Mouse (Mus musculus) intestine, postnatal 0 days (tissue): Measurements from ENCODE around the gene Lbp. TPM values are rescaled to one million over a fixed set of nuclear protein-coding genes. Genes with fewer than 3 reads are reported as not detected.

Experiments
- ATAC-seq: fragments of 200-750 bp; cut with Nextera tagmentation; 2 replicates; pipeline ENCODE4 v1.8.0; 2017; ENCODE audit warnings: mild to moderate bottlenecking, moderate TSS enrichment, moderate library complexity
- H3K27ac ChIP-seq: fragments of 300-500 bp; sonication (generic); 2 replicates; pipeline ENCODE4 v1.5.1; 2014; ENCODE audit warnings: mild to moderate bottlenecking, low read depth, low read length, moderate library complexity
- H3K27me3 ChIP-seq: fragments of 300-500 bp; sonication (generic); replicated peaks from 2 replicates; pipeline ENCODE4 v1.6.1; 2014; ENCODE audit warnings: low read length, mixed read lengths; ENCODE audit not compliant: control insufficient read depth, insufficient read depth
- H3K36me3 ChIP-seq: fragments of 300-500 bp; sonication (generic); 2 replicates; pipeline ENCODE4 v1.6.1; 2014; ENCODE audit warnings: mild to moderate bottlenecking, moderate library complexity; ENCODE audit not compliant: control insufficient read depth, insufficient read depth
- H3K4me1 ChIP-seq: fragments of 300-500 bp; sonication (generic); replicated peaks from 2 replicates; pipeline ENCODE4 v1.6.1; 2014; ENCODE audit warnings: antibody characterized with exemption, low read length, mixed read lengths; ENCODE audit not compliant: control insufficient read depth, insufficient read depth
- H3K4me2 ChIP-seq: fragments of 300-500 bp; sonication (generic); replicated peaks from 2 replicates; pipeline ENCODE4 v1.6.1; 2014; ENCODE audit warnings: low read depth, mild to moderate bottlenecking, moderate library complexity
- H3K4me3 ChIP-seq: fragments of 300-500 bp; sonication (generic); 2 replicates; pipeline ENCODE4 v1.5.1; 2014; ENCODE audit warnings: low read depth, low read length
- H3K9ac ChIP-seq: fragments of 300-500 bp; sonication (generic); 2 replicates; pipeline ENCODE4 v1.6.1; 2014; ENCODE audit warnings: mild to moderate bottlenecking, low read depth, low read length
- H3K9me3 ChIP-seq: fragments of 300-500 bp; sonication (generic); 2 replicates; pipeline ENCODE4 v1.6.1; 2016; ENCODE audit warnings: mixed run types; ENCODE audit not compliant: control insufficient read depth
- CTCF ChIP-seq: sonication (generic); IDR thresholded peaks from 2 replicates; pipeline ENCODE4 v1.5.1; 2016; ENCODE audit warnings: low read depth, mild to moderate bottlenecking, control low read depth, antibody characterized with exemption, moderate library complexity
- WGBS: fragments of 180-500 bp; shearing (Covaris S2); extraction: QIAGEN DNeasy Blood & Tissue Kit; methylation state at CpG from one replicate; pipeline ENCODE4 v1.1.7; 2014; 5-methylcytosine and 5-hydroxymethylcytosine counted together
- polyA plus RNA-seq: library from polyadenylated mRNA; unstranded; fragments of >200 nt; fragmentation: Nextera tagmentation; extraction: Ambion mirVana; gene quantifications from 2 replicates; pipeline ENCODE4 v1.2.1, GENCODE M21; 2015

Lbp gene
- polyA plus RNA-seq, 1 experiment from 2014 or later, result 4.9 TPM

- no peak overlapping the region for H3K4me3 ChIP-seq
- H3K4me2 ChIP-seq, result no peak overlapping the region
- no peaks in the 10 kb centered on the region for H3K4me1 ChIP-seq
- H3K27me3 ChIP-seq, result no peaks in the 10 kb centered on the region
- no peak overlapping the region for H3K27ac ChIP-seq
- H3K9me3 ChIP-seq, result no peaks in the 10 kb centered on the region
- H3K9ac ChIP-seq, result no peak overlapping the region
- 70% methylated on average over 3 of the region's 3 CpGs for WGBS
- TF ChIP-seq CTCF, result no peak
- H3K36me3 ChIP-seq, result peaks cover 32% of the 10 kb centered on the region
- no peak for ATAC-seq
These were observed 46.7 kb downstream of the Lbp start for GRCm38 (mm10) chr2:158352801-158353520.

DNA sequence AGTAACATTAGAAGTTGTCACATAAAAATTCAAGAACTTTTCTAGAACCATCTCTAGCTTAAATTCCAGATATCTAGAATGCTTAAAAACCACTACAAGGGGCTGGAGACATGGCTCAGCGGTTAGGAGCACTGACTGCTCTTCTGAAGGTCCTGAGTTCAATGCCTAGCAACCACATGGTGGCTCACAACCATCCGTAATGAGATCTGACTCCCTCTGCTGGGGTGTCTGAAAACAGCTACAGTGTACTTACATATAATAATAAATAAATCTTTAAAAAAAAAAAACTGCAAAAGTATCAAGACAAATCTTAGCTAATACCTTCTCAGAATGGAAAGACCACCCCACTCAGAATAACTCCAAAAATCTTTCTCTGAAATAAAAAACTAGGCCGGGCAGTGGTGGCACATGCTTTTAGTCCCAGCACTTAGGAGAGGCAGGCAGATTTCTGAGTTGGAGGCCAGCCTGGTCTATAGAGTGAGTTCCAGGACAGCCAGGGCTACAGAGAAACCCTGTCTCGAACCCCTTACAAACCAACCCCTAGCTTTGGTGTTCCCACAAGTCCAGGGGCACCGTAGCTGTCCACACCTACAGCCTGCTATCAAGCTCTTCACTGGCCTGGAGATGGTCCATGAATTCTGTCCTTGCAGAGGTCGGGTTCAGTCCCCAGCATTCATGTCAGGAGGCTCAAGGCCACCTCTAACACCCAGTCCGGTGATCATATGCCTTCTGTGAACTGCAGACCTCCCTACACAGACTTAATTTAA lies 48.2 kb downstream of the Lbp start:
- Histone ChIP-seq H3K27me3 (no peaks in the 10 kb centered on the region), H3K27ac (no peak overlapping the region), H3K9ac (no peak overlapping the region), H3K4me2 (no peak overlapping the region), H3K4me3 (no peak overlapping the region), H3K4me1 (no peaks in the 10 kb centered on the region), H3K9me3 (no peaks in the 10 kb centered on the region), H3K36me3 (peaks cover 45% of the 10 kb centered on the region)
- no peak for ATAC-seq
- 77% methylated on average over 7 of the region's 7 CpGs for WGBS
- peak; percentile 39 for TF ChIP-seq CTCF

DNA sequence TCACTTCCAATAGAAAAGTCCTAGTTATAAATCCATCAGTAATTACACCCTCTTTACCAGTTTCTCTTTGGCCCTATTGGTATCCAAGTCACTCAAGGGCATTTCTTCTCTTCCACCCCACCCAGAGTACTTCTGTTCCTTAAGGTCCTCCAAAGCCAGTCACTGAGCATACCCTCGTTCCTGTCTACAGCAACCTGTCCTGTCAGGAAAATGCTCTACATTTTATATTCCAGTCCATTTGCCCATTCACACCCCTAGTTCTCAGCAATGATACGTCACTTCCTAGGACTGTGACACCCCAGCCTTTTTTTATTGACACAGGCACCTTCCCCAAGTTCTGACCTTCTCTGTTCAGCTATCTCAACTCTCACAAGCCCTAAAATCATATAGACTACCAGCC lies 48.9 kb downstream of the Lbp start:
- H3K9me3 ChIP-seq, result no peaks in the 10 kb centered on the region
- no peak overlapping the region for H3K4me2 ChIP-seq
- H3K27me3 ChIP-seq, result no peaks in the 10 kb centered on the region
- WGBS, result 77% methylated on average over 2 of the region's 2 CpGs
- no peak overlapping the region for H3K4me3 ChIP-seq
- no peak overlapping the region for H3K27ac ChIP-seq
- no peaks in the 10 kb centered on the region for H3K4me1 ChIP-seq
- no peak for TF ChIP-seq CTCF
- H3K36me3 ChIP-seq, result peaks cover 45% of the 10 kb centered on the region
- no peak overlapping the region for H3K9ac ChIP-seq
- ATAC-seq, result no peak

DNA sequence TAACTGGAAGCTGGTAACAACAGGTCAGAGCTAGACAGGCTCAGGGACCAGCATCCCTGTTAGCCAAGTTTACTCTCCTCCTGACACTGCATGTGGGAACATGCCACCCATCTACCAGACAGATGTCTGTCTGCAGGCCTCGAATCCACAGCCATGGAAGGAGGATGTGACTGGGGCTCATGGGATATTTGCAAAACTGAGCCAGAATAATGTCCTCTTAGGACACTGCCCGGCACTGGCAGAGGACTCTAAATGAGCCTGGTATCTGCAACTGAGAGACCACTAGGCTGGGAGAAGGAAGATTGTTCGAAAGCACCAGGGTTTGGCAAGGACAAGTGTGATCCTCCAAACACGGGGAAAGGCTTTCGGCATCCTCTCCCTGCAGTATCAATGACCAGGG lies 49.8 kb downstream of the Lbp start:
- WGBS, result 85% methylated on average over 5 of the region's 5 CpGs
- Histone ChIP-seq H3K27ac (0 out of 2 replicates have a peak overlapping the region, but pooled peaks have one; percentile 11), H3K4me1 (no peaks in the 10 kb centered on the region), H3K36me3 (peaks cover 45% of the 10 kb centered on the region), H3K9ac (no peak overlapping the region), H3K9me3 (no peaks in the 10 kb centered on the region), H3K4me3 (no peak overlapping the region), H3K4me2 (no peak overlapping the region), H3K27me3 (no peaks in the 10 kb centered on the region)
- no peak for TF ChIP-seq CTCF
- ATAC-seq, result no peak

DNA sequence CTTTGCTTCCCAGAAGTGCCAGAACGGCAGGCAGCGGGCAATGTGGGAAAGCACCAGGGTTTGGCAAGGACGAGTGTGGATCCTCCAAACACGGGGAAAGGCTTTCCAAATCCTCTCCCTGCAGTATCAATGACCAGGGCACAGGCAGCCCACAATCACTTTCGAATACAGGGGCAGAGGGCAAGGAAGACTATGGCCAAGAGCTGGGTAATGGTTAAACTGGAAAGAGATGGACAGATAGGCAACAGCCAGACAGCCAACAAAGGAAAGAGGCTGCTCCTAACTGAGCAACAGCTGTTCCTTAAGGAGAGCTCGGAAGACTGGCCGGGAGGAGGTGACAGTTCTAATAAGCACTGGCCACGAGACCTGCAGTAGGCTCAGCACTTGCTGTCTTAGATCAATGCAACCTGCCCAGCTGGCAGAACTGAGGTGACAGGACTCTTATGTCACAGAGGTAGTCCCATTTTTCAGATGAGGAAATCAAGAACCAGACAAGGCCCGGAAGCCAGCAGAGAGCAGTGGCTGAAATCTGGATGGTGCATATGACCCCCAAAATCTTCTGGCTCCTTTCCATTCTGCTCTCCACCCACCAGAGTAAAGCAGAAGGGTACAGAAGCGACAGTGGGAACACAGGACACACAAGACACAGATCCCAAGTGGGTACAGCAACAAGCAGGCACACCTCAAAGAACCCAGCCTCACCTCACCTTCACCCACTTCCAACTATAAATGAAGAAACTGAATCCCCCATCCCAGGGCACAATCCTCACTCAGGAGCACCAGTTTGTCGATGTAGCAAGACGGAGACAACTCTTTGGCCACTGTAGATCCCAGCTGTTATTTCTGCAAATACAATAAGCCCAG lies 53.7 kb downstream of the Lbp start:
- Histone ChIP-seq H3K4me2 (peak overlapping the region; percentile 80), H3K27me3 (no peaks in the 10 kb centered on the region), H3K9me3 (no peaks in the 10 kb centered on the region), H3K9ac (peak overlapping the region; percentile 69), H3K36me3 (peaks cover 43% of the 10 kb centered on the region), H3K4me1 (no peaks in the 10 kb centered on the region), H3K4me3 (peak overlapping the region; percentile 52), H3K27ac (no peak overlapping the region; the same call in 1 of the 2 replicates)
- no peak for TF ChIP-seq CTCF
- ATAC-seq, result no peak
- WGBS, result 37% methylated on average over 12 of the region's 12 CpGs
